Mouse (Mus musculus) erythroblast, embryonic 14.5 days (primary cell): ENCODE data around the gene Hecw2. TPM values are rescaled to one million over a fixed set of nuclear protein-coding genes. Genes with fewer than 3 reads are reported as not detected.

Experiments used
- H3K27me3 ChIP-seq: 2 replicates; pipeline ENCODE4 v1.6.1; 2012; ENCODE audit warnings: inconsistent platforms; ENCODE audit not compliant: control insufficient read depth
- H3K36me3 ChIP-seq: 2 replicates; pipeline ENCODE4 v1.6.1; 2012; ENCODE audit warnings: mild to moderate bottlenecking, inconsistent platforms; ENCODE audit not compliant: control insufficient read depth
- H3K4me1 ChIP-seq: 2 replicates; pipeline ENCODE4 v1.6.1; 2012; ENCODE audit warnings: inconsistent platforms; ENCODE audit not compliant: control insufficient read depth
- H3K4me3 ChIP-seq: replicated peaks from 2 replicates; pipeline ENCODE3; 2012; ENCODE audit warnings: moderate library complexity, mild to moderate bottlenecking, inconsistent platforms
- H3K9me3 ChIP-seq: 2 replicates; pipeline ENCODE4 v1.6.1; 2012; ENCODE audit warnings: low read length, inconsistent platforms, mixed read lengths; ENCODE audit not compliant: control insufficient read depth
- GATA1 ChIP-seq: IDR thresholded peaks from 2 replicates; pipeline ENCODE4 v1.6.1; 2012; ENCODE audit warnings: low read length, inconsistent platforms, mixed read lengths
- TAL1 ChIP-seq: IDR thresholded peaks from 3 replicates; pipeline ENCODE4 v1.6.1; 2012; ENCODE audit warnings: low read length, inconsistent platforms, mixed read lengths
- polyA plus RNA-seq: library from polyadenylated mRNA; stranded (reverse); fragments of >175 nt; gene quantifications from 2 replicates; pipeline ENCODE4 v1.2.3, GENCODE M21; 2012

Gene Hecw2
- polyA plus RNA-seq, 1 experiment: not detected

GRCm38 (mm10) chr1:53775545-53775944 lies 419.4 kb downstream of the Hecw2 start:
- H3K4me3 ChIP-seq: no peak overlapping the region
- H3K4me1 ChIP-seq: peaks cover 2% of the 10 kb centered on the region; the same call in 1 of the 2 replicates
- H3K36me3 ChIP-seq: peaks cover 20% of the 10 kb centered on the region
- no peaks in the 10 kb centered on the region for H3K27me3 ChIP-seq
- TF ChIP-seq GATA1: no peak
- no peak for TF ChIP-seq TAL1
- no peaks in the 10 kb centered on the region for H3K9me3 ChIP-seq

GRCm38 (mm10) chr1:53775036-53775435 lies 419.9 kb downstream of the Hecw2 start:
- H3K4me1 ChIP-seq: peaks cover 2% of the 10 kb centered on the region; the same call in 1 of the 2 replicates
- no peak overlapping the region for H3K4me3 ChIP-seq
- peaks cover 24% of the 10 kb centered on the region for H3K36me3 ChIP-seq
- no peaks in the 10 kb centered on the region for H3K27me3 ChIP-seq
- no peaks in the 10 kb centered on the region for H3K9me3 ChIP-seq
- TF ChIP-seq GATA1 (no peak), TAL1 (no peak)

DNA sequence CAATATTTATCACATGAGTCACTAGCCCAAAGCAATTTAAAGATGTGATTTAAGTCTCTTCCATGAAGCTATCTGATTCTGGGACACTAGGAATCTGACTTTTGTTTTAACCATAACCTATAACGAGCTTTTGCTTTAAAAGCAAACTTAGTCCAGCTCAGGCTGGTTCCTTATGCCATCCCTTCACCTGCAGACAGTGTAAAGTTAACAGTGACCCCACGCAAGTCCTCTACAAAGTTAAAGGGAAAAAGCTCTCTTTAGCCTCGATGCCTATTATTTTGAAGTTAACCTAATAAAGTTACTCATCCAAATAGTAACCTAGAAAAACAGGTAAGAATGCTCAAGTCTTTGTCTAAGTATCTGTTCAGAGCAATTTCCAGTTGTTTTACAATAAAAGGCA lies 420.4 kb downstream of the Hecw2 start:
- TF ChIP-seq TAL1 (no peak), GATA1 (no peak)
- H3K9me3 ChIP-seq: no peaks in the 10 kb centered on the region
- no peaks in the 10 kb centered on the region for H3K27me3 ChIP-seq
- H3K36me3 ChIP-seq: peaks cover 27% of the 10 kb centered on the region
- H3K4me1 ChIP-seq: peaks cover 2% of the 10 kb centered on the region; the same call in 1 of the 2 replicates
- H3K4me3 ChIP-seq: no peak overlapping the region

- H3K36me3 ChIP-seq: peaks cover 33% of the 10 kb centered on the region
- no peaks in the 10 kb centered on the region for H3K9me3 ChIP-seq
- H3K27me3 ChIP-seq: no peaks in the 10 kb centered on the region
- no peak overlapping the region for H3K4me3 ChIP-seq
- TF ChIP-seq TAL1 (no peak), GATA1 (no peak)
- H3K4me1 ChIP-seq: peaks cover 2% of the 10 kb centered on the region; the same call in 1 of the 2 replicates
Observed at GRCm38 (mm10) chr1:53773994-53774393, 421.0 kb downstream of the Hecw2 start.

DNA sequence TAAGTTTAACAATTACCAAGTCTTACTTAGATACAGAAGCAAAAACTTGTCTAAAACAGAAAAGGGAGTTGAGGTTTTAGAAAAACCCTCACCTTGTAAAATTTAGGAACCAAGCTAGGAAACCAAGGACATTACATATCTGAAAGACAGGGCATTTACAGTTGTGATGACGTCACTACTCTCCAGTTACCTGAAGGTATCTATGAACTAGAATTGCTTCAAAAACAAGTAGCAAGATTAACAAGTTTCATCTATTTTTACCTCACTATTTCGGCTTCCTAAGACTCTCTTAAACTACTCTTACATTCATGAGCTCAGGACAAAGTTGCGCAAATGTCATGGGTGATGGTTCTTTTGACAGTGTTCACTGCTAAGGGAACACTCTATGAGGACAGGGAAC lies 422.0 kb downstream of the Hecw2 start:
- no peaks in the 10 kb centered on the region for H3K27me3 ChIP-seq
- no peaks in the 10 kb centered on the region for H3K9me3 ChIP-seq
- peaks cover 2% of the 10 kb centered on the region; the same call in 1 of the 2 replicates for H3K4me1 ChIP-seq
- H3K4me3 ChIP-seq: no peak overlapping the region
- peaks cover 35% of the 10 kb centered on the region for H3K36me3 ChIP-seq
- TF ChIP-seq TAL1: no peak
- no peak for TF ChIP-seq GATA1

DNA sequence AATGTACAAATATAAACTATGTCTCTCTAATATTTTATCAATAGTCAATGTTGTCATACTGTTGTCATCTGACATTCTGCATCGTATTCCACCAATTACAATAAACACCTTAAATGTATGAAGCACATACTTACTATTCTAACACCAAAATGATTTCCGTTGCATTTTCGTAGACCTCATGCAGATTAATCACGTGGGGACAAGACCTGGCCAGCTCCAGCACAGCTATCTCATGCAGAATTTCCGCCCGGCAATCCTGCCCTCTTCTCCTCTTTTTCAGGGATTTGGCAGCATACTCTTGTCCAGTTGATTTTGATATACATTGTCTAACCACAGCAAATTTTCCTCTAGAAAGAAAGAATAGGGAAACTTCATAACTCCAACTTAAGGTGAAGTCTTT lies 423.5 kb downstream of the Hecw2 start:
- Histone ChIP-seq H3K36me3 (peaks cover 35% of the 10 kb centered on the region), H3K27me3 (no peaks in the 10 kb centered on the region), H3K4me3 (no peak overlapping the region), H3K9me3 (no peaks in the 10 kb centered on the region), H3K4me1 (peaks cover 2% of the 10 kb centered on the region; the same call in 1 of the 2 replicates)
- no peak for TF ChIP-seq TAL1
- TF ChIP-seq GATA1: no peak

GRCm38 (mm10) chr1:53766112-53766511 lies 428.9 kb downstream of the Hecw2 start:
- no peaks in the 10 kb centered on the region for H3K9me3 ChIP-seq
- peaks cover 68% of the 10 kb centered on the region for H3K36me3 ChIP-seq
- no peaks in the 10 kb centered on the region for H3K27me3 ChIP-seq
- no peak overlapping the region for H3K4me3 ChIP-seq
- no peaks in the 10 kb centered on the region for H3K4me1 ChIP-seq
- TF ChIP-seq GATA1: no peak
- TF ChIP-seq TAL1: no peak

- peaks cover 45% of the 10 kb centered on the region for H3K36me3 ChIP-seq
Observed at GRCm38 (mm10) chr1:53757316-53757715, 437.7 kb downstream of the Hecw2 start.

More at GRCm38 (mm10) chr1:53757316-53757715, 437.7 kb downstream of the Hecw2 start:
- Histone ChIP-seq H3K27me3 (no peaks in the 10 kb centered on the region), H3K4me3 (no peak overlapping the region), H3K9me3 (no peaks in the 10 kb centered on the region), H3K4me1 (no peaks in the 10 kb centered on the region)
- TF ChIP-seq TAL1 (no peak), GATA1 (no peak)

Other genes starting within 250 kb of the Hecw2 start
- gene Ccdc150, start 55.5 kb upstream of the Hecw2 start, polyA plus RNA-seq: not detected in 2 replicates
- gene Gtf3c3, start 243.8 kb upstream of the Hecw2 start, polyA plus RNA-seq: 0.02 TPM in 2 replicates